Mouse (Mus musculus): ENCODE measurements around the gene Ccdc63.
"Not testable (repeated sequence)": the region's sequence is repeated elsewhere in the genome, so short reads cannot be mapped to it uniquely, and the experiment has no call there.

Gene Ccdc63

GRCm38 (mm10) chr5:122148107-122148506, 7.5 kb upstream of the Ccdc63 start:
- DNase-seq = no peak

- DNase-seq = no peak
Observed at GRCm38 (mm10) chr5:122146609-122147008, 6.0 kb upstream of the Ccdc63 start.

- no peak for DNase-seq
Observed at GRCm38 (mm10) chr5:122146056-122146580, 5.5 kb upstream of the Ccdc63 start.

- no peak for DNase-seq
Observed at GRCm38 (mm10) chr5:122145381-122146055, 4.9 kb upstream of the Ccdc63 start.

GRCm38 (mm10) chr5:122144825-122145224, 4.2 kb upstream of the Ccdc63 start:
- DNase-seq = no peak

GRCm38 (mm10) chr5:122143543-122143942, 2.9 kb upstream of the Ccdc63 start:
- peak; percentile 62 for DNase-seq

GRCm38 (mm10) chr5:122142230-122142992, 1.8 kb upstream of the Ccdc63 start:
- DNase-seq = no peak

- not testable (repeated sequence) for DNase-seq
Observed at GRCm38 (mm10) chr5:122139771-122140170, 852 bp downstream of the Ccdc63 start.

- DNase-seq = no peak
Observed at GRCm38 (mm10) chr5:122138856-122139255, 1.8 kb downstream of the Ccdc63 start.

- no peak for DNase-seq
Observed at GRCm38 (mm10) chr5:122136508-122137408, 3.9 kb downstream of the Ccdc63 start.

- no peak for DNase-seq
Observed at GRCm38 (mm10) chr5:122135290-122135882, 5.2 kb downstream of the Ccdc63 start.

- no peak for DNase-seq
Observed at GRCm38 (mm10) chr5:122134395-122135289, 6.0 kb downstream of the Ccdc63 start.

- no peak for DNase-seq
Observed at GRCm38 (mm10) chr5:122133050-122133389, 7.6 kb downstream of the Ccdc63 start.

GRCm38 (mm10) chr5:122132167-122133049, 8.2 kb downstream of the Ccdc63 start:
- DNase-seq = no peak

GRCm38 (mm10) chr5:122131076-122132051, 9.3 kb downstream of the Ccdc63 start:
- peak; percentile 78 for DNase-seq

GRCm38 (mm10) chr5:122130341-122130998, 10.2 kb downstream of the Ccdc63 start:
- DNase-seq = no peak

GRCm38 (mm10) chr5:122129068-122129655, 11.5 kb downstream of the Ccdc63 start:
- DNase-seq = peak; percentile 54

- no peak for DNase-seq
Observed at GRCm38 (mm10) chr5:122125211-122125760, 15.3 kb downstream of the Ccdc63 start.

Measured in right cerebral cortex, postnatal 25 days (tissue).